Mouse (Mus musculus) stomach, embryonic 15.5 days (tissue): Measurements from ENCODE around the gene Taok3. TPM values are rescaled to one million over a fixed set of nuclear protein-coding genes. Genes with fewer than 3 reads are reported as not detected.

ENCODE experiments used
- ATAC-seq: fragments of 200-750 bp; cut with Nextera tagmentation; 2 replicates; pipeline ENCODE4 v1.8.0; 2017; ENCODE audit warnings: low read depth, moderate number of reproducible peaks, moderate TSS enrichment; ENCODE audit not compliant: insufficient read depth, low FRiP score
- H3K27ac ChIP-seq: fragments of 300-500 bp; sonication (generic); 2 replicates; pipeline ENCODE4 v1.5.1; 2015; ENCODE audit warnings: mild to moderate bottlenecking, inconsistent platforms
- H3K27me3 ChIP-seq: fragments of 300-500 bp; sonication (generic); replicated peaks from 2 replicates; pipeline ENCODE4 v1.6.1; 2015; ENCODE audit warnings: inconsistent platforms
- H3K36me3 ChIP-seq: fragments of 300-500 bp; sonication (generic); 2 replicates; pipeline ENCODE4 v1.6.1; 2015; ENCODE audit warnings: inconsistent platforms
- H3K4me1 ChIP-seq: fragments of 300-500 bp; sonication (generic); 2 replicates; pipeline ENCODE4 v1.6.1; 2015; ENCODE audit warnings: inconsistent platforms
- H3K4me2 ChIP-seq: fragments of 300-500 bp; sonication (generic); 2 replicates; pipeline ENCODE4 v1.6.1; 2015; ENCODE audit warnings: mild to moderate bottlenecking, inconsistent platforms
- H3K4me3 ChIP-seq: fragments of 300-500 bp; sonication (generic); replicated peaks from 2 replicates; pipeline ENCODE4 v1.5.1; 2015; ENCODE audit warnings: inconsistent platforms
- H3K9ac ChIP-seq: fragments of 300-500 bp; sonication (generic); 2 replicates; pipeline ENCODE4 v1.6.1; 2015; ENCODE audit warnings: inconsistent platforms
- H3K9me3 ChIP-seq: fragments of 300-500 bp; sonication (generic); 2 replicates; pipeline ENCODE4 v1.6.1; 2016; ENCODE audit warnings: inconsistent platforms
- WGBS: fragments of 180-500 bp; shearing (Covaris S2); methylation state at CpG from one replicate; pipeline ENCODE4 v1.1.7; 2015; 5-methylcytosine and 5-hydroxymethylcytosine counted together
- polyA plus RNA-seq: library from polyadenylated mRNA; unstranded; fragments of >200 nt; fragmentation: Nextera tagmentation; extraction: Ambion mirVana; gene quantifications from 2 replicates; pipeline ENCODE4 v1.2.1, GENCODE M21; 2015

The Taok3 gene
- polyA plus RNA-seq, 1 experiment from 2014 or later: 36.9 TPM

GRCm38 (mm10) chr5:117271945-117272344 is 152.0 kb downstream of the Taok3 start:
- no peaks in the 10 kb centered on the region for H3K4me1 ChIP-seq
- no peak overlapping the region for H3K4me2 ChIP-seq
- H3K4me3 ChIP-seq: no peak overlapping the region
- ATAC-seq: no peak
- H3K9ac ChIP-seq: no peak overlapping the region
- WGBS: 91% methylated on average over 14 of the region's 14 CpGs
- no peak overlapping the region for H3K27ac ChIP-seq
- H3K9me3 ChIP-seq: no peaks in the 10 kb centered on the region
- H3K27me3 ChIP-seq: no peaks in the 10 kb centered on the region
- H3K36me3 ChIP-seq: peaks cover 3% of the 10 kb centered on the region; the same call in 1 of the 2 replicates

GRCm38 (mm10) chr5:117274817-117275216 is 154.9 kb downstream of the Taok3 start:
- no peaks in the 10 kb centered on the region for H3K27me3 ChIP-seq

DNA sequence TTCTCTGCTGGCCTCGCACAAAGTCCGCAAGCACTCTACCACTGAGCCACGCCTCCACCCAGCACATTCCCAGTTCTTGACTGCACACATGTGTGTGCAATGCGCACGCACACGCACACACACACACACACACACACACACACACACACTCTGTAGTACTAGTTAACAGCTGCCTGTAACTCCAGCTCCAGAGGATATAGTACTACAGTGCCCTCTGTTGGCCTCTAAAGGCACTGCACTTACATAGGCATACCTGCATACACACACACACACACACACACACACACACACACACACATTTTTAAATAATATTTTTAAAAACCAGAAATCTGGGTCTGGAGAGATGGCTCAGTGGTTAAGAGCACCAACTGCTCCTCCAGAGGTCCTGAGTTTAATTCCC is 157.9 kb downstream of the Taok3 start:
- no peak for ATAC-seq
- Histone ChIP-seq H3K4me2 (no peak overlapping the region), H3K9ac (no peak overlapping the region), H3K27ac (no peak overlapping the region), H3K4me1 (peaks cover 8% of the 10 kb centered on the region; the same call in 1 of the 2 replicates), H3K9me3 (no peaks in the 10 kb centered on the region), H3K36me3 (peaks cover 12% of the 10 kb centered on the region; the same call in 1 of the 2 replicates), H3K27me3 (no peaks in the 10 kb centered on the region), H3K4me3 (no peak overlapping the region)
- 91% methylated on average over 6 of the region's 6 CpGs for WGBS

More at GRCm38 (mm10) chr5:117274817-117275216, 154.9 kb downstream of the Taok3 start:
- Histone ChIP-seq H3K9me3 (no peaks in the 10 kb centered on the region), H3K4me1 (peaks cover 6% of the 10 kb centered on the region; the same call in 1 of the 2 replicates), H3K4me3 (no peak overlapping the region), H3K36me3 (peaks cover 3% of the 10 kb centered on the region; the same call in 1 of the 2 replicates), H3K9ac (no peak overlapping the region), H3K4me2 (no peak overlapping the region), H3K27ac (no peak overlapping the region)
- ATAC-seq: no peak
- 56% methylated on average over 5 of the region's 5 CpGs for WGBS

GRCm38 (mm10) chr5:117278809-117279668 is 159.1 kb downstream of the Taok3 start:
- Histone ChIP-seq H3K27me3 (no peaks in the 10 kb centered on the region), H3K27ac (peak overlapping the region; percentile 71; the same call in 1 of the 2 replicates), H3K9me3 (no peaks in the 10 kb centered on the region), H3K36me3 (peaks cover 13% of the 10 kb centered on the region; the same call in 1 of the 2 replicates), H3K4me3 (no peak overlapping the region), H3K4me1 (peaks cover 8% of the 10 kb centered on the region; the same call in 1 of the 2 replicates), H3K9ac (no peak overlapping the region), H3K4me2 (no peak overlapping the region)
- WGBS: 66% methylated on average over 15 of the region's 15 CpGs
- ATAC-seq: no peak

- no peak; the same call in 1 of the 2 replicates for ATAC-seq
- peaks cover 8% of the 10 kb centered on the region; the same call in 1 of the 2 replicates for H3K4me1 ChIP-seq
- H3K4me2 ChIP-seq: no peak overlapping the region
- peak overlapping the region; percentile 71; the same call in 1 of the 2 replicates for H3K27ac ChIP-seq
- H3K4me3 ChIP-seq: no peak overlapping the region
- no peak overlapping the region for H3K9ac ChIP-seq
- no peaks in the 10 kb centered on the region for H3K9me3 ChIP-seq
- H3K27me3 ChIP-seq: no peaks in the 10 kb centered on the region
- 58% methylated on average over 4 of the region's 4 CpGs for WGBS
- peaks cover 20% of the 10 kb centered on the region; the same call in 1 of the 2 replicates for H3K36me3 ChIP-seq
Observed at GRCm38 (mm10) chr5:117279669-117280050, 159.7 kb downstream of the Taok3 start.

DNA sequence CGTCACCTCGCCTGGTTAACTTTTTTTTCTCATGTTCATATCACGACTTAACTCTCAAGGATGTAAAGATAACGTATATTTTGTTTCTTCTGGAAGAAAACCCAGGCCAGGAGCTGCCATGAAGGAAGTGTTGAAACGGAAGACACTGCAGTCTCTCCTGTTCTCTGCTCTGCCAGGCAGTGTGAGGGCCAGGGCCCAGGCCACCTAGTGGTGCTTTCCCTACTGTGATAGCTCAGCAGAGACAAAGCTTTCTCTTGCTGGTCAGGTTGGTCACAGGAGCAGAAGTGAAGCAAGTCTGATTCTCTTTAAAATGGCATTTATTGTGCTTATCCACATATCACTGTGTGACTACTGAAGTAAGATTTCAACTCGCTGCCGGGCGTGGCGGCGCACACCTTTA is 161.6 kb downstream of the Taok3 start:
- ATAC-seq: no peak
- no peak overlapping the region for H3K27ac ChIP-seq
- no peaks in the 10 kb centered on the region for H3K9me3 ChIP-seq
- no peak overlapping the region for H3K9ac ChIP-seq
- peaks cover 20% of the 10 kb centered on the region; the same call in 1 of the 2 replicates for H3K36me3 ChIP-seq
- 90% methylated on average over 10 of the region's 10 CpGs for WGBS
- no peak overlapping the region for H3K4me2 ChIP-seq
- H3K4me1 ChIP-seq: peaks cover 13% of the 10 kb centered on the region
- H3K4me3 ChIP-seq: no peak overlapping the region
- H3K27me3 ChIP-seq: no peaks in the 10 kb centered on the region

DNA sequence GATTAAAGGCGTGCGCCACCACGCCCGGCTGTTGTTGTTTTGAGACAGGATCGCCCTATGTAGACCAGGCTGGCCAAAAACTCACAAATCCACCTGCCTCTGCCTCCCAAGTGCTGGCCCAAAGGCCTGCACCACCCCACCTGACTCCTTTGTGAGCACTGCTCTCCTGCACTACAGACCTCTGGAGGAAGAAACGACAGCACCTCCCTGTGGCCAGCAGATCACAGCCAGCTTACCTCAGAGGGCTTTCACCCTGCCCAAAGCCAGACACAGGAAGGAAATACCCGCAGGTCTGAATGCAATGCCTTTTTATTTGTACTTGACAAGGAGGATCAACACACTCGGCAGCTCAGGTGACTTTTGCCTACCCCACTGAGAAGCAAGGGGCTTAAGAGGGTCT is 162.4 kb downstream of the Taok3 start:
- Histone ChIP-seq H3K27ac (no peak overlapping the region), H3K4me3 (no peak overlapping the region), H3K9me3 (no peaks in the 10 kb centered on the region), H3K9ac (no peak overlapping the region), H3K27me3 (no peaks in the 10 kb centered on the region), H3K4me2 (no peak overlapping the region), H3K36me3 (peaks cover 20% of the 10 kb centered on the region; the same call in 1 of the 2 replicates), H3K4me1 (peaks cover 13% of the 10 kb centered on the region)
- WGBS: 84% methylated on average over 8 of the region's 8 CpGs
- no peak for ATAC-seq

DNA sequence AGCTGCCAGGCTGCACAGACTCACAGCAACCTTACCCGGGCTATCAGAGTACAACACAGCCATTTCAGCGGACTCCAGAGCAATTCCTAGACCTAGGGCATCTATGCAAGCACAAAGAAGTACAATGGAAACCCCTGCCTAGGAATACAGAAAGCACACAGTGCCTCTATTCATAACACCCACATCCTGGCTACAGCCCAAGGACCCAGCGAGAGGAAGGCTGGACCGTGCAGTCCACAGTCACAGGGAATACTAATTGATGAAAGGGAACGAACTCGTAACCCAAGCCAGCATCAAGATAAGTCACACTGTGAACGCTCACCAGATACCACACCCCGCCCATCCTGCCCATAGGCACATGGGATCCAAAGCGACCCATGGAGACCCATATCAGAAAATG is 164.1 kb downstream of the Taok3 start:
- Histone ChIP-seq H3K36me3 (peaks cover 20% of the 10 kb centered on the region; the same call in 1 of the 2 replicates), H3K4me3 (no peak overlapping the region), H3K27ac (no peak overlapping the region), H3K4me1 (peaks cover 17% of the 10 kb centered on the region), H3K4me2 (no peak overlapping the region), H3K9ac (no peak overlapping the region), H3K9me3 (no peaks in the 10 kb centered on the region), H3K27me3 (no peaks in the 10 kb centered on the region)
- ATAC-seq: no peak
- WGBS: 74% methylated on average over 9 of the region's 9 CpGs

DNA sequence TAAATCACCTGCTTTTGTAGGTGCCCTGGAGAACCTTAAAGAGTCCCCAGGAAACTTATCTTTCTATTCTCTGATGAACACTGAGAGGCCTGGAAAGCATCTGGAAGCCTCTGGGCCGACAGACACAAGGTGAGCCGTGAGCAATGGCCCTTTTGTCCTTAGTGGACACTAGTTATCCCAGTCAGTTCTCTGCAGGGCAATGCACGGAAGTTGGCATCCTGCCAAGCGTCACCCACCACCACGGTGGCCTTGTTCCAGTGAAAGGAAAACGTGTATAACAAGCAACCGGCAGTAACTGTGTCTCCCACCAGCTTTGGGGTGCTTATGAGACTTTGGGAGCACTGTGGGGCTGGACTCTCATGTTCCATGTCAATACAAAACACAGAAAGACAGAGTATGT is 164.8 kb downstream of the Taok3 start:
- H3K4me2 ChIP-seq: no peak overlapping the region

GRCm38 (mm10) chr5:117285266-117285665 is 165.3 kb downstream of the Taok3 start:
- peaks cover 20% of the 10 kb centered on the region; the same call in 1 of the 2 replicates for H3K36me3 ChIP-seq
- no peaks in the 10 kb centered on the region for H3K27me3 ChIP-seq
- no peak overlapping the region for H3K9ac ChIP-seq
- ATAC-seq: no peak
- 74% methylated on average over 4 of the region's 4 CpGs for whole genome bisulfite sequencing
- H3K4me2 ChIP-seq: no peak overlapping the region
- no peaks in the 10 kb centered on the region for H3K9me3 ChIP-seq
- peaks cover 9% of the 10 kb centered on the region for H3K4me1 ChIP-seq
- no peak overlapping the region for H3K4me3 ChIP-seq
- no peak overlapping the region for H3K27ac ChIP-seq

More for the DNA sequence above, 164.8 kb downstream of the Taok3 start:
- 61% methylated on average over 7 of the region's 7 CpGs for WGBS
- Histone ChIP-seq H3K9ac (no peak overlapping the region), H3K4me3 (no peak overlapping the region), H3K27ac (no peak overlapping the region), H3K9me3 (no peaks in the 10 kb centered on the region), H3K36me3 (peaks cover 20% of the 10 kb centered on the region; the same call in 1 of the 2 replicates), H3K4me1 (peaks cover 13% of the 10 kb centered on the region), H3K27me3 (no peaks in the 10 kb centered on the region)
- ATAC-seq: no peak

DNA sequence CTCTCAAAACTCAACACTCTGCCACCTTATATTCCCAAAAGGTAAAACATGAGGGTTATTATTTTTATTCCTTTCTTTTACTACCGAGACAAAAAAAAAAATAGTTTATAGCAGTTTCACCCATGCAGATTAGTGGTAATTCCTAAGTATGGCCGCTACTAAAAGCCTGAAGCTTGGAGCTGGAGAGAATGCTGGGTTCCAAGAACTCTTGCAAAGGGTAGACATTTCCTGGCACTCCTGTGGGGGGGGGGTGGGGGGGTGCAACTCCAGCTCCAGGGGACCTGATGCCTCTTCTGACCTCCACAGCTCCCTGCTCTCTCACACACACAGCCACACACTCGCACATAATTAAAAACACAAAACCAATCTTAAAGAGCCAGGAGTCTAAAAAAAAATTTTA is 166.4 kb downstream of the Taok3 start:
- peaks cover 14% of the 10 kb centered on the region; the same call in 1 of the 2 replicates for H3K36me3 ChIP-seq
- no peak overlapping the region for H3K9ac ChIP-seq
- no peak overlapping the region for H3K27ac ChIP-seq
- peak overlapping the region; percentile 65 for H3K4me3 ChIP-seq
- no peaks in the 10 kb centered on the region for H3K9me3 ChIP-seq
- no peaks in the 10 kb centered on the region for H3K27me3 ChIP-seq
- H3K4me1 ChIP-seq: peaks cover 9% of the 10 kb centered on the region
- 35% methylated on average over 3 of the region's 3 CpGs for WGBS
- no peak for ATAC-seq
- peak overlapping the region; percentile 69 for H3K4me2 ChIP-seq
